Mouse (Mus musculus): ENCODE results near the gene Zc3h12c. TPM values are rescaled to one million over a fixed set of nuclear protein-coding genes. Genes with fewer than 3 reads are reported as not detected.
A peak's percentile ranks its signal among the peaks of the same experiment; 100 is the strongest.
"Not testable (repeated sequence)": the region's sequence is repeated elsewhere in the genome, so short reads cannot be mapped to it uniquely, and the experiment has no call there.

The Zc3h12c gene
- total RNA-seq, 1 experiment from 2014 or later: 21.5 TPM

DNA sequence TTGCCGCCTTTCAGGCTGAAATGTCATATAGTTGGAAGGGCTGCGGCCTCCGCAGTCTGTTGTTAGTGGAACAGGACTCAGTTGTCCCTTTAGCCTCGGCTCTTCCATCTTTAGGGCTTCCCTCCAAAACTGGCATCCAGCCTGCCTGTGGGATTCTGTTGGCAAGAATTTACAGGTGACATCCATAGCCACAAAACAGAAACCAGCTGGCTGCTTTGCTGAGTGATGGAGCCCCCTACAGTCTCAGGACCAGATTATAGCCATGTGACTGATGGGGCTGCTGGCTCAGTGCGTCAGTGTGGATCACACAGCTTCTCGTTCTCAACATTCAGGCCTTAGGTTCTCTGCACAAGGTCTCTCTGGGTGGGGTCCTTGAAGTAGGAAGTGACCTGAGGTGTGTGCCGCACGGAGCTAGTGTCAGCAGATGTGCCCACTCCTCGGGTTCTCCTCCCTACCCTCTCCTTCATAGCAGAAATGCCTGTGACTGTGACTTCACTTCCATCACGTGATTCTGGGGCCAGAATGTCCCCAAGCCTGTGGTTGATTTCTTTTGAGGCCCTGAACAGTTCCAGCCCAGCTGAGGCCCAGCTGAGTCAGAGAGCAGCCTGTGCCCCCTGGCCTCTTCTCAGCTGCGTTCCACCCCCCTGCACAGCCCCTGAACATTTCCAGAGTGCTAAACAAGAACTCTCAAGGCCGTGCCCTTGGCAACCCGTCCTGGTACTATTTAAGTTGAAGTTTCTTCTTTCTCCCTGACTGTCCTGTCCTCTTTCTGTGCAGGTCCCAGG, 66.1 kb downstream of the Zc3h12c start:
- peak; percentile 55 for DNase-seq

DNA sequence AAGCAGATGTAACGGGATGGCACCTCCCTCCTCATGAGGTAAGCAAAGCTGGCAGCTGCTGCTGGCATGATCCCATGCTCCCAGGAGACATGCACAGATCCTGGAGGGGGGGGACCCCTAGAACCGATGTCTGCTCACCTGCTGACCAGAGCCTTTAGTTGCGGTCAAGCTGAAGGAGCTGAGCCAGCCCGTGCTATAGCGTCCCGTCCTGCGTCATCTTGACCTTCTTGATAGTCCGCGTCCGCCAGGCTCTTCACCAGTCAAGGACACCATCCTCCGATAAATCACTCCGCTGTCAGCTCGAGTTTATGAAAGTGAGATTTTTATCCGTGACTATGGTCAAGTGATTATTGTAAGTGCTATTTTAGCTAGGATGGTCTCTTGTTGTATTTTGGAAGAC, 67.9 kb downstream of the Zc3h12c start:
- peak; percentile 74 for DNase-seq

DNA sequence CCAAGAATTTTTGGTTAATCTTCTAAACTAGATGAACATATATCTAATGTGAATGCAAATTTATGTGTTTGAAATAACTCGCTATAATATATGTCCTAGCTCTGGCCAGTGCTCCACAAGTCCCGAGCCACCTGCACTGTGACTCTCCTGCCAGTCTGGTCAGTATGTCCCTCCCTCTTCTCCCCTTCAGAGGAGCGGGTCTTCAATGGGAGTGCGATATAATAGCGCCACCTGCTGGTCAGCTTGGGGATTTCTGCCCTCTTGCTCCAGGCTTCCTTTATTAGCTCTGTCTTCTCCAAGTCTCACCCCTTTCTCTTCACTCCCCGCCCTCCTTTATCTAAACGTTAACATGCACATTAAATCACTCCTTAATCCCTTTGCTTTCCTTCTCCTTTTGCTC, 69.8 kb downstream of the Zc3h12c start:
- DNase-seq: peak; percentile 89

DNA sequence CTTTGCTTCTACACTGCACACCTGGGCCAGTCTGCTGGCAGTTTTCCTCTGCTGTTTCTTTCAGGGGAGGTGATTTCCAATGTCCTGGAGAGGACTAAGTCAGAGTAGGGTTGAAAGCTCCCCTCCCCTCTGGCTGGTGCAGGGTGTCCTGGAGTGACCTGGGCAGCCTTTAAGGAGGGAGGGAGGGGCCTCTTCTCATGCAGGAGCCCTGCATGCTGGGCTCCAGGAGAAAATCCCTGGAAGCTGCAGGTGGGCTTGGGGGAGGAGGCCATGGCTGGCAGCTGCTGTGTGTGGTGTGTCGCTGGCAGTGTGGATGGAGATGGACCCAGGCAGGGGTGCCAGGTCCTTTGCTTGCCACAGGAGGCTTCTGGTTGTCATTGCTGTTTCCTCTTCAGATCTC, 71.0 kb downstream of the Zc3h12c start:
- DNase-seq: no peak

DNA sequence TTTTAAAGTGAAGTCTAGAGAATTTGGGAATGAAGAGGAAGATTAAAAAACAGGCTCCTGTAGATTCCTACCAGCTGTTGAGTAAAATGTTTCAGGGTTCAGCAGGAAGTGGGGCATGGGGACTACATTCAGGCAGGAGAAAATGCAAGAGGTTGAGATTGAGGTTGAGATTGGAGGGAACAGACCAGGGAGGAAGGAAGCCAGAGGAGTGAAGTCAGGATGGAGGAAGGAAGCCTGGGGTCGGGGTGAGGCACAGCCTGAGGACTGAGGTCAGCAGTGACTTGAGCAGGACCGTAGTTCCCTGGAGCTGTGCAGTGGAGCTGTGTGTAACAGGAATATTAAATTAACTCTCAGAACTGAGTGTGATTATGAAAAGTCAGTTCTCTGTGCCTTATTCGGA, 72.7 kb downstream of the Zc3h12c start:
- DNase-seq: no peak

DNA sequence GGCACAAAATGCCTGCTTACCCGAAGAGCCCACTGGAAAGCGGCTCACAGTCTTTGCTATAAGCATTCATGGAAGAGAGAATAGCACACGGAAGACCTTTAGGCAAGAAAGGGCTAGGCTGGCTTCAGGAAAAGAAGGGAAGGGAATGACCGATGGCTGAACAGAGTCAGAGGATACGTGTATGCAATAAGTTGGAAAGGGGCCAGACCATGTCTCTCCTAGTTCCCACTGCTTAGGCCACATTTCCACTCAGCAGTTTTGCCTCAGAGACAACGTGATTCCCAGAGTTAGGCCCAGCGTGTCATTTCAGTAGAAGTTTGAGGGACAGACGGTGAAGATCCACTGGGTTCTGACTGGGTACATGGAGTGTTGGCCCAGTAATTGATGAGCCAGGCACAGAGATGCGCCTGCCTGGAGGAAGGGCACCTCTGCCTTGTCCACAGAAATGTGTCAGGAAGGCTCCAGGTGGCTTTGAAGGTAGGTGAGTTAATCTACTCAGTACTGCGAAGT, 73.8 kb downstream of the Zc3h12c start:
- DNase-seq: no peak

DNA sequence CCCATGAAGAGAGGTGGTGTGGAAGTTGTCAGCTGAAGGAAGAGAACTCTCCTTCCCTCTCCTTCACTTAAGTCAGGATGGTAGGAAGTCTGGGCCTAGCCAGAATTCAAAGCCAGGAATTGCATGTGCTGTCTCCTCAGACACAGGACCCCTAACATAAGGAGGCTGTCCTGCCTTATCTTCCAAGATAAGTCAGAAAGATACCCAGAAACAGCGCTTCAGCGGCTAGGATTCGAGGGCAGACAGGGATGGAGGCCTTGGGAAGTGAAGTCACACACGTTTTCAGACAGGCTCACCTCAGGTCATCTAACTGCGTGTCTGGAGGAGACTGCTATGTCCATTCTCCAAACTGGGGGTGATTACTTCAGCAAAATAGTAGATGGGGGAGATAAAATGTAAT, 74.4 kb downstream of the Zc3h12c start:
- DNase-seq: no peak

DNA sequence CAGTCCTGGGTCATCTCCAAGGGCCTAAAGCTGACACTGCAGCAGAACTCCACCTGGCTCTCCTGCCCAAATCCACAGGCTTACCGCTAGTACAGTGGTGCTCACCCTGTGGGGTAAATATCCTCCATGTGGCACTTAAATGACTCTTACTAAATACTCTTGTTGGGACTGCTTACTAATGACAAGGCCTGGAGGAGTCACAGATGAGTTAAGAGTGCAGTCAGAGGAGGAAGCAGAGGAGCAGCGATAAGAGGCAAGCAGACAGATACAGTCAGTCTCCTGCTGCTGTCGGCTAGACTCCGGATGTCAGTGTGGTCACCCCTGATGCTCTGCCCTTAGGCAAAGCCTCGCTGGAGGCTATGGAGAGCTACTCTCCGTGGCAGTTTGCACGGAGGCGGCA, 75.3 kb downstream of the Zc3h12c start:
- no peak for DNase-seq

DNA sequence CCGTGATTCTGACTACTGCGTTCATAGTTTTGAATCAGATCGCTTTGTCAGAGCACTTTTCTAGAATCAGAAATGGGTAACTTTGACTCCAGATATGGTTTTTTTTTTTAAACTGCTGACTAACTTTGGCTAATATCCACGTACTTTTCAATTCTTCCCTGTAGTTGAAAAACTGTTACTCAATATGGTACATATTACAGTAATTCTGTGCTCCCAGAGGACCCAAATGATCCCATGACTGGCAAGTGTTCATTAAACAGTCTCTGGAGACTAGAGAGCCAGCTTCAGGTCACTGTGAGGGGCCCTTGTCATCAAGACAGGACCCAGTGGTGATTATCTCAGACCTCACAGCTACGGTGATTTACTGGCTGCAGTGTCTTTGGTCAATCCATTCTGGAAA, 76.1 kb downstream of the Zc3h12c start:
- DNase-seq: no peak

DNA sequence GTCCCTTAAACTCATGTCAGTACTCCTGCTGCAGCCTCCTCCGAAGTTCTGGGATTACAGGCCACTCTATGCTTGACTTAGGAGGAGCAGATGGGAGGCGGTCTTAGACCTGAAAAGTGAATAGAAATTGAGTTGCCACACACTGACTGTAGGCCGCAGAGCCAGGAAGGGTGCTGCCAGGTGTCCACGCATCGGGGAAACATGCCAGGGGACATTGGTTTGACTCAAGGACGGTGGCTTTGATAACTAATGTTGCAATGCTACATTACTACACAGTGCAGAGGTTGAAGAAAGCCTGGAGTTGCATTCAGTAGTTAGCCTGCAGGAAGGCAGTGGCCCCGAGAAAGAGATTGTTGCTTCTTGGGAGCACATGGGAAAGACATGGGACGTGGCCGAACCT, 76.6 kb downstream of the Zc3h12c start:
- DNase-seq: peak; percentile 83

DNA sequence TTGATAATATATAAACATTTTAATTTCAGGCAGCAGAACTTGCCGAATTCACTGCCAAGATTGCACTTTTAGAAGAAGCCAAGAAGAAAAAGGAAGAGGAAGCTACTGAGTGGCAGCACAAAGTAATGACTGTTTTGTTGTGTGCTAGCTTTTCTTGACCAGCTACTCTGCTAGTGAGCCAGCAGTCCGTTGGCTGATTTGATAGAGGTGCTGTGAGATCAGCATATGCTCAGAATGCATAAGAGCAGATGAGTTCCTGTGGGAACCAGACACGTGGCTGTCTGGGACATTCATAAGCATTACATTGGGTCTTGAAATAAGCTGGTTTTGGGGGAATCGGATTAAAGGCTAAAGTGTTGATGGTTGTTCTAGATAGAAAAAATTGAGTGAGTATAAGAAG, 86.0 kb downstream of the Zc3h12c start:
- no peak for DNase-seq

DNA sequence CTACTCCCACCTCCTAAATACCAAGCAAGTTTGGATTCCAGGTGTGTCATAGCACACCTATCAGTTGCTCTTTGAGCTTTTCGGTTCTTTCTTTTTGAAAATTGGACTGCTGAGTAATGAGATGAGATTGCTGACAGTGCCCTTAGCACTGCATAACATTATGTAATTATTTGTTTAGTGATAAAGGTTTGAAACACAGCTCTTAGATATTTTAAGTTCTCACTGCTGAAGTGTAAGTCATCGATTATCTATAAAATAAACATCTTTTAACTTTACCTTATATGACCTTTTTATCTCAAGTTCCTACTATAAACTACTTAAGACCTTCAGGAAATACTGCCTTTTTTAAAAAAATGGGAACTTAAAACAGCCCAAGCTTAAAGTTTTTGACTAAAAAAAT, 86.4 kb downstream of the Zc3h12c start:
- no peak for DNase-seq

DNA sequence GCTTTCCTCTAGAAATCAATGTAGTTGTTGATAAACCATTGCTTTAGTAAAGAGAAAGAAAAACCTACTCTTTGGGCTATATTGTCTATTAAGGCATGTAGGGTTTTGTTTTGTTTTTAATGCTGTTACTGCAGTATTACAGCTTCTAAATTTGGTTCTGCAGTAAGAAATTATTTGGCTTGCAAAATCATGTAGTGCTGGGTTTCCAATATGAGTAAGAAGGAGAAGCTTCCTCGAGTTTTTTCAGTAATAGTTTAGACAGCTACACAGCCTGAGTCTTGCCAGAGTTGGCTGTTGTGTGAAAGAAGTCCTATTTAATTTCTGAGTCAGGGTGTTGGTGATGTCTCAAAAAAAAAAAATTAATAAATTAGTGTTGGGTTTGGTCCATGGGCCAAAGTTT, 90.7 kb downstream of the Zc3h12c start:
- no peak for DNase-seq

DNA sequence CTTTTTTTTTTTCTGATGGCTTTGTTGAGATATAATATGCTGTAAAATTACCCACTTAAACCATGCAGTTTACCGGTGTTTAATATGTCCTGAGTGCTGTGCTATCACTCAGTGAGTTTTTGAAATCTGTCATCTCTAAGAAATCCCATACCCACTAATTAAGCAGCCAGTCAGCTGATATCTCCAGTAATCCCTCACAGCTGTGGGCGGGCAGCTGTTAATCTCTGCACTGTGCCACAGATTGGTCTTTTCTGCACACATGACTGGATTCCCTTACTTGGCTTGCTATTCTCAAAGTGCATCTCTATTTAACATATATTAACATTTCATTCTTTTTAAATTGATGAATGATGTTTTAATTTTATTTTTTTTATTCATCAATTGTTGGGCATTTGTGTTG, 92.3 kb downstream of the Zc3h12c start:
- DNase-seq: no peak

DNA sequence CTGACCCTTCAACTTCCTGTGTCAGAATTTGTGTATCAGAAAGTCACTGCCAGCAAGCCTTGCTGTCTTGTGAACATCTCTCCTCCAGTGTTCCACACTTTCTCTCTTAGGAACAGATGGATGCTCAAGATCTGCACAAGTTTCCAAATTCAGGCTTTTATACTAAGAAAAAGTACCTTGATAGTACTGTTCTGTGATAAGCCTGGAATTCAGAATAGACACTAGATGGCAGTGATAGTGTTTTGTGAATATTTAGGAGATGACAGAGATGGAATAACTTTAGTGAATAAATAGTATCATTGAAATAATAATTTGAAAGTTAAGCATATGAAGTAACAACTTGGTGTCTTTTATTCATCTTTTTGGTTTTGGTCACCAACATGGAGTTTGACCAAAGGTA, 96.2 kb downstream of the Zc3h12c start:
- DNase-seq: no peak

DNA sequence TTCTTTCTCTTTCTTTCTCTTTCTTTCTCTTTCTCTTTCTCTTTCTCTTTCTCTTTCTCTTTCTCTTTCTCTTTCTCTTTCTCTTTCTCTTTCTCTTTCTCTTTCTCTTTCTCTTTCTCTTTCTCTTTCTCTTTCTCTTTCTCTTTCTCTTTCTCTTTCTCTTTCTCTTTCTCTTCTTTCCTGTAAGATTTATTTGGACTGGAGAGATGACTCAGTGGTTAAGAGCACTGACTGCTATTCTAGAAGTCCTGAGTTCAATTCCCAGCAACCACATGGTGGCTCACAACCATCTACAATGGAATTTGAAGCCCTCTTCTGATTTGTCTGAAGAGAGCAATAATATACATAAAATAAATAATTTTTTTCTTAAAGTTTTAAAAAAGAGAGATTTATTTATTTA, 97.0 kb downstream of the Zc3h12c start:
- DNase-seq: not testable (repeated sequence)

DNA sequence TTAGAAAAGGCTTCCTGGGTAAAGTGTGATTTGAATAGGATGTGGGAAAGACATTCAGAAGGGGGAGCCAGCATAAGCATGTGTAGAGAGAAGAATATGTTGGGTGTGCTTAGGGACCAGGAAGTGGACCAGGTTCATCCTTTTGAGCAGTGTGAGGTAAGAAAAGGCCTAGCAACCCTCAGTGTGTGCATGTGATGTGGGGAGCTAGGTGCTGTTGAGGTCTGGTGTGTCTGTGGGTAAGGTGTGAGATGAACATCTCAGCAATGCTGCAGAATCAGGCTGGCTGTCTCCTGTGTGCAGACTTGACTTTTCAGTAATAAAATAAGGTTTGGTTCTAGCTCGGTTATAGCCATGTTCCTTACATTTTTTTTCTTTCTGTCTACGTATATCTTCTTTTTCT, 98.3 kb downstream of the Zc3h12c start:
- no peak for DNase-seq

Small RNA genes lying within 50 kb of the gene (microRNA-seq; reads per million reads assigned to microRNA genes)
- gene Gm27686: 0 reads per million in 2 experiments
- gene Mir6244: 0 reads per million in 2 experiments

Other genes starting within 250 kb of the Zc3h12c start
- gene Fdx1, start 205.0 kb downstream of the Zc3h12c start, total RNA-seq (2021): 2,022 and 2,175 TPM in 2 replicates
- 122 and 131 TPM in 2 replicates for gene Rdx, start 121.4 kb downstream of the Zc3h12c start, total RNA-seq (2021)